In genomic region chr5:102055946-102056345, GRCm38 (mm10) we compare ENCODE assay signal across 9 mouse cellular contexts. TPM values are rescaled to one million over a fixed set of nuclear protein-coding genes. Genes with fewer than 3 reads are reported as not detected.
DNase-seq lines count a peak whose midpoint lies in the region; ATAC-seq lines count a peak whose summit lies in the region.
"Had no signal": no experiment of that assay in that cellular context is flagged by ENCODE, and none has a peak within 500 bp of the region (broad histone marks: within the 10 kb centered on the region; RNA-seq: fewer than 3 reads in every experiment).

No protein-coding gene starts in this region.

- no peak overlapping the region for H3K9ac ChIP-seq in forebrain, embryonic 12.5 days
- H3K9ac ChIP-seq: forebrain, embryonic 15.5 days had no signal

- H3K4me3 ChIP-seq in megakaryocyte, embryonic 14.5 days (replicated peaks): peak overlapping the region; percentile 77
- no peak overlapping the region for H3K4me3 ChIP-seq in forebrain, embryonic 12.5 days (replicated peaks)
- H3K4me3 ChIP-seq: forebrain, embryonic 15.5 days had no signal

- peaks cover 18% of the 10 kb centered on the region for H3K36me3 ChIP-seq in megakaryocyte, embryonic 14.5 days (replicated peaks; ENCODE audit: low read length)
- H3K36me3 ChIP-seq in forebrain, embryonic 12.5 days (replicated peaks): no peaks in the 10 kb centered on the region
- H3K36me3 ChIP-seq: forebrain, embryonic 15.5 days had no signal

- H3K9me3 ChIP-seq in megakaryocyte, embryonic 14.5 days: no peaks in the 10 kb centered on the region
- H3K9me3 ChIP-seq in forebrain, embryonic 12.5 days: no peaks in the 10 kb centered on the region
- H3K9me3 ChIP-seq: forebrain, embryonic 15.5 days had no signal

- no peak overlapping the region for H3K4me2 ChIP-seq in forebrain, embryonic 12.5 days
- H3K4me2 ChIP-seq: forebrain, embryonic 15.5 days had no signal

- 67% methylated on average over 7 of the region's 7 CpGs for WGBS in forebrain, embryonic 12.5 days

- peak; percentile 48 for DNase-seq in gastrocnemius, adult 18-20 months (ENCODE audit: low spot score)
- no peak for DNase-seq in gastrocnemius, postnatal 10 days
- peak; percentile 64 to 65 for DNase-seq in cerebellum, adult 18-20 months
- DNase-seq in lung, postnatal 36 days: peak; percentile 70
- DNase-seq in layer of hippocampus, postnatal 14 days (ENCODE audit: low spot score in 2 of 2): no peak

- ATAC-seq in megakaryocyte, adult 5-6 weeks (ENCODE audit: poor library complexity, severe bottlenecking): no peak
- no peak for ATAC-seq in forebrain, embryonic 12.5 days (ENCODE audit: low FRiP score)

- peaks cover 78% of the 10 kb centered on the region for H3K4me1 ChIP-seq in megakaryocyte, embryonic 14.5 days
- peaks cover 15% of the 10 kb centered on the region for H3K4me1 ChIP-seq in forebrain, embryonic 12.5 days

- no peak overlapping the region for H3K27ac ChIP-seq in forebrain, embryonic 12.5 days
- H3K27ac ChIP-seq: forebrain, embryonic 15.5 days had no signal

- H3K27me3 ChIP-seq in megakaryocyte, embryonic 14.5 days (replicated peaks): no peaks in the 10 kb centered on the region
- H3K27me3 ChIP-seq in forebrain, embryonic 12.5 days: no peaks in the 10 kb centered on the region
- H3K27me3 ChIP-seq: forebrain, embryonic 15.5 days had no signal

RNA-seq across cellular contexts. Expression of gene Wdfy3, which starts 13.8 kb away (rescaled TPM):
- total RNA-seq in gastrocnemius, adult 18-20 months (2021): 10 to 100 TPM; 20.0 to 21.1 TPM
- 10 to 100 TPM; 26.0 to 33.0 TPM for total RNA-seq in gastrocnemius, postnatal 10 days (2021)
- polyA plus RNA-seq in megakaryocyte, embryonic 14.5 days (2012; ENCODE audit: insufficient read depth, low replicate concordance): 4.3 and 4.7 TPM in 2 replicates
- 20.3 and 21.3 TPM in 2 replicates for total RNA-seq in megakaryocyte, adult 5-6 weeks (2015)
- total RNA-seq in megakaryocyte, adult 5-6 weeks (2017): 11.5 and 16.7 TPM in 2 replicates
- 29.7 and 31.7 TPM in 2 replicates for polyA plus RNA-seq in forebrain, embryonic 12.5 days (2016; fragmentation: Nextera tagmentation; extraction: Ambion mirVana)
- 100 to 1,000 TPM; 109 to 119 TPM for total RNA-seq in layer of hippocampus, postnatal 14 days (2021)

Comparison
In these comparisons a context has a peak if more than half of its experiments do, and no peak if none do; other contexts are left out.
1. DNase-seq: peak in gastrocnemius, adult 18-20 months (single experiment), cerebellum, adult 18-20 months (2 of 2) and lung, postnatal 36 days (single experiment); none in gastrocnemius, postnatal 10 days (single experiment) and layer of hippocampus, postnatal 14 days (0 of 2).